Mouse (Mus musculus) forebrain, embryonic 15.5 days (tissue): ENCODE data around the gene Iqsec2. TPM values are rescaled to one million over a fixed set of nuclear protein-coding genes. Genes with fewer than 3 reads are reported as not detected.

Source experiments
- ATAC-seq: fragments of 200-750 bp; cut with Nextera tagmentation; replicated peaks from 2 replicates; pipeline ENCODE4 v1.8.0; 2017; ENCODE audit warnings: mild to moderate bottlenecking, moderate TSS enrichment, moderate library complexity
- H3K27ac ChIP-seq: fragments of 300-500 bp; sonication (generic); replicated peaks from 2 replicates; pipeline ENCODE4 v1.5.1; 2015; ENCODE audit warnings: mild to moderate bottlenecking, inconsistent platforms
- H3K27me3 ChIP-seq: fragments of 300-500 bp; sonication (generic); 2 replicates; pipeline ENCODE4 v1.6.1; 2015; ENCODE audit warnings: inconsistent platforms
- H3K36me3 ChIP-seq: fragments of 300-500 bp; sonication (generic); 2 replicates; pipeline ENCODE4 v1.6.1; 2015; ENCODE audit warnings: mild to moderate bottlenecking, inconsistent platforms
- H3K4me1 ChIP-seq: fragments of 300-500 bp; sonication (generic); 2 replicates; pipeline ENCODE4 v1.6.1; 2015; ENCODE audit warnings: inconsistent platforms
- H3K4me2 ChIP-seq: fragments of 300-500 bp; sonication (generic); replicated peaks from 2 replicates; pipeline ENCODE4 v1.6.1; 2015; ENCODE audit warnings: mild to moderate bottlenecking, inconsistent platforms
- H3K4me3 ChIP-seq: fragments of 300-500 bp; sonication (generic); 2 replicates; pipeline ENCODE4 v1.5.1; 2015; ENCODE audit warnings: mild to moderate bottlenecking, inconsistent platforms
- H3K9ac ChIP-seq: fragments of 300-500 bp; sonication (generic); replicated peaks from 2 replicates; pipeline ENCODE4 v1.6.1; 2015; ENCODE audit warnings: mild to moderate bottlenecking, inconsistent platforms
- H3K9me3 ChIP-seq: fragments of 300-500 bp; sonication (generic); 2 replicates; pipeline ENCODE4 v1.6.1; 2016; ENCODE audit warnings: inconsistent platforms
- WGBS: fragments of 180-500 bp; shearing (Covaris S2); methylation state at CpG from one replicate; pipeline ENCODE4 v1.1.7; 2015; ENCODE audit warnings: mixed read lengths; 5-methylcytosine and 5-hydroxymethylcytosine counted together
- polyA plus RNA-seq: library from polyadenylated mRNA; unstranded; fragments of >200 nt; fragmentation: Nextera tagmentation; extraction: Ambion mirVana; gene quantifications from 2 replicates; pipeline ENCODE4 v1.2.1, GENCODE M21; 2015

The Iqsec2 gene
- polyA plus RNA-seq, 1 experiment from 2014 or later: 5.1 TPM

DNA sequence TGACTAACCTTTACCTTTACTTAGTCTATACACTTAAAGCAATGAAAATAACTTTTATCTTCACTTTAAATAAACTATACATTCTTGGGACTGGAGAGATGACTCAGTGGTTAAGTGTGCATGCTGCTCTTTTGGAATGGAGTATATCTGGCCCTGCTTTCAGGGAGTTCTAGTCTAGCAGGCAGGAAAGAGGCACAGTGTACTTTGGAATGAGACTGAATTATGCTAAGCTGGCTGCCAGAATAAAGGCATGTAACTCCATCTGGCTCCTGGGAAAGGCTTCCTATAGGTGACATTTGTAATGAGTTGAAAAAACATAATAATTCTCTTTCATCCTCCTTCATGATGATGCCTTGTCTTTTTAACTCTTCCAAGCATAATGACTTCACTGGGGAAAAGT is 43.1 kb downstream of the Iqsec2 start:
- Histone ChIP-seq H3K36me3 (no peaks in the 10 kb centered on the region), H3K4me3 (no peak overlapping the region), H3K4me2 (no peak overlapping the region), H3K4me1 (no peaks in the 10 kb centered on the region), H3K9ac (no peak overlapping the region), H3K27me3 (peaks cover 21% of the 10 kb centered on the region; the same call in 1 of the 2 replicates), H3K9me3 (no peaks in the 10 kb centered on the region), H3K27ac (no peak overlapping the region)
- ATAC-seq: no peak

DNA sequence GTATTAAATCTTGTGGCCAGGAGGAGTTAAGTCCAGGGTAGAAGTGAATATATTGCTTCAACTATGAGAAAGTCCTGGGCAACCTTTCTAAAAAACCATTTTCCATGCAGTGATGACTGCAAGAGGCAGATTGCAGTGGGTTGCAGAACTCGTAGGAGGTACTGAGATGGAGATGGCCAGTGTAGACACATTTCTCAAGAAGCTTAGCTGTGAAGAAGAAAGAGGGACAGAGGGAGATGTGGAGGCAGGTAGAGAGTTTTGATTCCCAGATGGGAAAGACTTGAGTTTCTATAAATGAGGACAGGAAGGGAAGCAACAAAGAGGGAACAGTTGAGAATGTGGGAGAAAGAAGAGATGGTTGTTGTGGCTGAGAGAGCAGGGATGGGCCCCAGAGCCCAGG is 47.2 kb downstream of the Iqsec2 start:
- no peaks in the 10 kb centered on the region for H3K36me3 ChIP-seq
- WGBS: 73% methylated on average over 1 of the region's 1 CpGs
- H3K9me3 ChIP-seq: no peaks in the 10 kb centered on the region
- H3K4me1 ChIP-seq: no peaks in the 10 kb centered on the region
- no peak overlapping the region for H3K4me2 ChIP-seq
- peaks cover 32% of the 10 kb centered on the region; the same call in 1 of the 2 replicates for H3K27me3 ChIP-seq
- H3K9ac ChIP-seq: no peak overlapping the region
- H3K4me3 ChIP-seq: no peak overlapping the region
- H3K27ac ChIP-seq: no peak overlapping the region
- ATAC-seq: no peak

GRCm38 (mm10) chrX:152197814-152198648 is 54.0 kb downstream of the Iqsec2 start:
- H3K4me1 ChIP-seq: peaks cover 19% of the 10 kb centered on the region
- peak overlapping the region; percentile 29 for H3K4me2 ChIP-seq
- 31% methylated on average over 1 of the region's 1 CpGs for WGBS
- H3K27ac ChIP-seq: peak overlapping the region; percentile 88
- no peaks in the 10 kb centered on the region for H3K9me3 ChIP-seq
- peaks cover 34% of the 10 kb centered on the region; the same call in 1 of the 2 replicates for H3K27me3 ChIP-seq
- H3K9ac ChIP-seq: no peak overlapping the region
- no peak overlapping the region for H3K4me3 ChIP-seq
- ATAC-seq: peak; percentile 86
- no peaks in the 10 kb centered on the region for H3K36me3 ChIP-seq

- H3K27me3 ChIP-seq: peaks cover 40% of the 10 kb centered on the region; the same call in 1 of the 2 replicates
- no peak overlapping the region for H3K4me2 ChIP-seq
- WGBS: 35% methylated on average over 4 of the region's 4 CpGs
- H3K4me1 ChIP-seq: peaks cover 19% of the 10 kb centered on the region
- no peak for ATAC-seq
- no peaks in the 10 kb centered on the region for H3K36me3 ChIP-seq
- no peak overlapping the region for H3K9ac ChIP-seq
- no peak overlapping the region for H3K27ac ChIP-seq
- H3K9me3 ChIP-seq: no peaks in the 10 kb centered on the region
- H3K4me3 ChIP-seq: no peak overlapping the region
These were observed 57.8 kb downstream of the Iqsec2 start for GRCm38 (mm10) chrX:152201737-152202421.

- 37% methylated on average over 8 of the region's 8 CpGs for WGBS
- no peak for ATAC-seq
- H3K27ac ChIP-seq: no peak overlapping the region
- peaks cover 39% of the 10 kb centered on the region; the same call in 1 of the 2 replicates for H3K27me3 ChIP-seq
- H3K4me2 ChIP-seq: no peak overlapping the region
- H3K4me1 ChIP-seq: peaks cover 13% of the 10 kb centered on the region
- no peaks in the 10 kb centered on the region for H3K9me3 ChIP-seq
- no peak overlapping the region for H3K4me3 ChIP-seq
- H3K36me3 ChIP-seq: no peaks in the 10 kb centered on the region
- no peak overlapping the region for H3K9ac ChIP-seq
These were observed 58.5 kb downstream of the Iqsec2 start for GRCm38 (mm10) chrX:152202422-152203103.

DNA sequence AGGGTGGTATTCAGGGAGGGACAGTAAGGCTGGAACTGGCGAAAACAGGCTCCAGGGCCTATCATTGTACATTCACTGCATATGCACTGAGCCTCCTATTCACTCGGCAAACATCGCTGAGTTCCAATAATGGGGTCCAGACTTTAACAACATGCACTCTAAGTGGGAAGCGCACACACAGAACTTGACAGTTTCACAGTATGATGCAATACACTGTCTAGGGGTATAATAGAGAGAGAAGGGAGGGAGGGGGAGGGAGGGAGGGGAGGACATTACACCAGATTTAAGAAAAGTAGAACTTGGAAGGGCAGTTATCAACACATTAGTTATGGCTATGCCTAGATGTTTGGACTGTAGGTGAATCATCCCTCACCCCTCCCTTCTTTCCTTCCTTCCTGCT is 59.2 kb downstream of the Iqsec2 start:
- Histone ChIP-seq H3K27ac (no peak overlapping the region), H3K36me3 (no peaks in the 10 kb centered on the region), H3K9ac (no peak overlapping the region), H3K4me1 (peaks cover 6% of the 10 kb centered on the region), H3K4me3 (no peak overlapping the region), H3K4me2 (no peak overlapping the region), H3K27me3 (peaks cover 34% of the 10 kb centered on the region; the same call in 1 of the 2 replicates), H3K9me3 (no peaks in the 10 kb centered on the region)
- WGBS: 44% methylated on average over 4 of the region's 4 CpGs
- no peak for ATAC-seq

GRCm38 (mm10) chrX:152205486-152205885 is 61.4 kb downstream of the Iqsec2 start:
- peaks cover 47% of the 10 kb centered on the region; the same call in 1 of the 2 replicates for H3K27me3 ChIP-seq
- no peak overlapping the region for H3K9ac ChIP-seq
- no peak overlapping the region for H3K4me2 ChIP-seq
- no peak for ATAC-seq
- H3K4me3 ChIP-seq: no peak overlapping the region
- no peaks in the 10 kb centered on the region for H3K4me1 ChIP-seq
- no peaks in the 10 kb centered on the region for H3K9me3 ChIP-seq
- WGBS: 100% methylated on average over 1 of the region's 1 CpGs
- H3K36me3 ChIP-seq: no peaks in the 10 kb centered on the region
- H3K27ac ChIP-seq: no peak overlapping the region

GRCm38 (mm10) chrX:152214703-152215102 is 70.6 kb downstream of the Iqsec2 start:
- whole genome bisulfite sequencing: 91% methylated on average over 1 of the region's 1 CpGs
- Histone ChIP-seq H3K4me3 (no peak overlapping the region), H3K4me1 (no peaks in the 10 kb centered on the region), H3K4me2 (no peak overlapping the region), H3K9me3 (no peaks in the 10 kb centered on the region), H3K9ac (no peak overlapping the region), H3K36me3 (no peaks in the 10 kb centered on the region), H3K27me3 (peaks cover 30% of the 10 kb centered on the region), H3K27ac (no peak overlapping the region)
- no peak for ATAC-seq

DNA sequence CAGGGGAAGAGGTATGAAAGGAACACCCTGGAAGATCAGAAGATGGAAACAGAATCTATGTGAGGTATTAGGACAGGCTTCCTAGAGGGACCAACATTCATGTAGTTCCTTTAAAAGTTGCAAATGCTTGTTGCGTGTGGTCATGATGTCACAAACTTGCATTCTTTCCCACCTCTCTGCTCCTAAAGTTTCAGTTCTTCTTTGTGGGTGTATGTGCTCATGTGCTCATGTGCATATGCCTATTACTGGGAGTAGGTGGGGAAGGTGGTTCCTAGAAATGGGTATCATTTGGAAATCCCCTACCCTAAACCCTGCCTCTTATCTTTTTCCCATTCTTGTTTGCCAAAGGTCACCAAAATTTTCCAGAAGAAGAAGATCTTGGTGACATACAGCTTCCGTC is 74.5 kb downstream of the Iqsec2 start:
- ATAC-seq: no peak
- H3K27ac ChIP-seq: no peak overlapping the region
- H3K4me2 ChIP-seq: no peak overlapping the region
- H3K9ac ChIP-seq: no peak overlapping the region
- no peaks in the 10 kb centered on the region for H3K36me3 ChIP-seq
- 90% methylated on average over 2 of the region's 2 CpGs for whole genome bisulfite sequencing
- no peak overlapping the region for H3K4me3 ChIP-seq
- no peaks in the 10 kb centered on the region for H3K9me3 ChIP-seq
- peaks cover 21% of the 10 kb centered on the region for H3K27me3 ChIP-seq
- H3K4me1 ChIP-seq: no peaks in the 10 kb centered on the region

DNA sequence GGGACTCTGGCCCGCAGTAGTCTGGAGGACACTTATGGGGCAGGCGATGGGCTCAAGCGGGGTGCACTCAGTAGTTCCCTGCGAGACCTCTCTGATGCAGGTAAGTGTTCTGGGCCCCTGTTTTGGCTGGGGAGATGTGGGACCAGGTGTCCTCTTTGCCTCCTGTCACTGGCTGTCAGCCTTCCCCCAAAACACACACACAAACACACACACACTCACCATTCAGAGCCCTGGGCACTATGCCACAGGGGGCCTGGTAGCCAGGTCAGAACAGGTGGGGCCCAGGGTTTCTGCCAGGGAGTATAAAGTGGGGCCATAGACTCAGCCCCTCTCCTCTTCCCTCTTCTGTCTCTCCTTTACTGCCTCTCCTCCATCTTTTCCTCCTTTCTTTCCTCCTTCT is 77.7 kb downstream of the Iqsec2 start:
- H3K4me3 ChIP-seq: no peak overlapping the region
- no peaks in the 10 kb centered on the region for H3K9me3 ChIP-seq
- no peaks in the 10 kb centered on the region for H3K36me3 ChIP-seq
- H3K4me1 ChIP-seq: no peaks in the 10 kb centered on the region
- H3K27ac ChIP-seq: no peak overlapping the region
- 76% methylated on average over 4 of the region's 4 CpGs for WGBS
- H3K4me2 ChIP-seq: no peak overlapping the region
- ATAC-seq: no peak
- H3K27me3 ChIP-seq: peaks cover 22% of the 10 kb centered on the region; the same call in 1 of the 2 replicates
- H3K9ac ChIP-seq: no peak overlapping the region

- Histone ChIP-seq H3K27ac (no peak overlapping the region), H3K9me3 (no peaks in the 10 kb centered on the region), H3K27me3 (peaks cover 23% of the 10 kb centered on the region; the same call in 1 of the 2 replicates), H3K36me3 (no peaks in the 10 kb centered on the region), H3K9ac (no peak overlapping the region), H3K4me1 (no peaks in the 10 kb centered on the region), H3K4me3 (no peak overlapping the region), H3K4me2 (no peak overlapping the region)
- ATAC-seq: no peak
- WGBS: 56% methylated on average over 9 of the region's 9 CpGs
These were observed 78.2 kb downstream of the Iqsec2 start for GRCm38 (mm10) chrX:152222226-152222625.

DNA sequence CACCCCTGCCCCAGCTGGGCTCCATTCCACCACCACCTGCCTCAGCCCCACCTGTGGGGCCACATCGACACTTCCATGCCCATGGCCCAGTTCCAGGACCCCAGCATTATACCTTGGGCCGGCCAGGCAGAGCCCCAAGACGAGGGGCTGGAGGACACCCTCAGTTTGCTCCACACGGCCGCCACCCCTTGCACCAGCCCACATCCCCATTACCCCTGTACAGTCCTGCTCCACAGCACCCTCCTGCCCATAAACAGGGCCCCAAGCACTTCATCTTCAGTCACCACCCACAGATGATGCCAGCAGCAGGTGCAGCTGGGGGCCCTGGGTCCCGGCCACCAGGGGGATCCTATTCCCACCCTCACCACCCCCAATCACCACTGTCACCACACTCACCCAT is 79.2 kb downstream of the Iqsec2 start:
- H3K36me3 ChIP-seq: no peaks in the 10 kb centered on the region
- peaks cover 19% of the 10 kb centered on the region; the same call in 1 of the 2 replicates for H3K27me3 ChIP-seq
- H3K4me1 ChIP-seq: no peaks in the 10 kb centered on the region
- no peak overlapping the region for H3K4me2 ChIP-seq
- 85% methylated on average over 6 of the region's 6 CpGs for WGBS
- no peaks in the 10 kb centered on the region for H3K9me3 ChIP-seq
- H3K9ac ChIP-seq: no peak overlapping the region
- H3K27ac ChIP-seq: no peak overlapping the region
- H3K4me3 ChIP-seq: no peak overlapping the region
- no peak for ATAC-seq
